Mouse (Mus musculus): Measurements from ENCODE around the gene St6gal1.

- TF ChIP-seq POLR2A (IDR thresholded peaks at IDR 0.05; ENCODE audit: borderline replicate concordance, extremely low read depth, low read depth, low read length) (peak; percentile 18; the same call in 1 of the 2 replicates), CTCF (IDR thresholded peaks at IDR 0.05; ENCODE audit: insufficient read depth, low read length) (no peak)
Measured at GRCm38 (mm10) chr16:23225069-23225721, 655 bp downstream of the St6gal1 start.
